Mouse (Mus musculus): ENCODE results near the gene Tmem9. TPM values are rescaled to one million over a fixed set of nuclear protein-coding genes. Genes with fewer than 3 reads are reported as not detected.

Tmem9 gene
- polyA plus RNA-seq, 1 experiment = 62.1 TPM

GRCm38 (mm10) chr1:136077656-136078055 lies 69.7 kb downstream of the Tmem9 start:
- no peaks in the 10 kb centered on the region; the same call in 1 of the 2 replicates for H3K9me3 ChIP-seq (replicated peaks; ENCODE audit: control insufficient read depth, insufficient read depth, low read length, poor library complexity, severe bottlenecking)
- H3K9ac ChIP-seq (ENCODE audit: low read depth, poor library complexity, severe bottlenecking) = no peak overlapping the region
- no peaks in the 10 kb centered on the region for H3K36me3 ChIP-seq (ENCODE audit: control insufficient read depth, insufficient read depth, low read length, poor library complexity, severe bottlenecking)
- no peak overlapping the region for H3K4me3 ChIP-seq (ENCODE audit: low read depth, low read length)
- no peaks in the 10 kb centered on the region for H3K4me1 ChIP-seq (ENCODE audit: control insufficient read depth, insufficient read depth, low read length)
- no peak overlapping the region for H3K27ac ChIP-seq (ENCODE audit: insufficient read depth, low read length)
- TF ChIP-seq POLR2A (IDR thresholded peaks at IDR 0.05; ENCODE audit: insufficient read depth, low read length) = no peak
- H3K27me3 ChIP-seq (ENCODE audit: control insufficient read depth, insufficient read depth, low read length, poor library complexity, severe bottlenecking) = no peaks in the 10 kb centered on the region

DNA sequence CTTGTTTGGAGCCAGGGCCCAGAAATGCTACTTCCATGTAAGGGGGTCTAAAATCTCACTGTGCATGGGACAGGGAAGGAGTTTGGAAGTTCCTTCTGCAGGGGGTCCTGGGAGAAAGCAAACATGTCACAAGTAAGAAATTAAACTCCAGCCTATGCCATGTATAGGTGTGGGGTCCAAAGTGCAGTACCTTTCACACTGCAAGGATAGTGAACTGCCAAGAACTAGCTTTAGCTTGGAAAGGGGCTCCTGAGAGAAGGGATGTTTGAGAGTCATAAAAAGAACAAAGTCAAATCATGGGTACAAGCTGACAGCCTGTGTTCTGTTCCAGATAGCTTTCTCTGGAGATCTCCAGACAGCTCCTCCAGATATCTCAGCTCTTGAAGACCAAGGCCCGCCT lies 73.2 kb downstream of the Tmem9 start:
- no peaks in the 10 kb centered on the region for H3K27me3 ChIP-seq (ENCODE audit: control insufficient read depth, insufficient read depth, low read length, poor library complexity, severe bottlenecking)
- H3K4me3 ChIP-seq (ENCODE audit: low read depth, low read length) = no peak overlapping the region
- no peak overlapping the region for H3K9ac ChIP-seq (ENCODE audit: low read depth, poor library complexity, severe bottlenecking)
- H3K9me3 ChIP-seq (replicated peaks; ENCODE audit: control insufficient read depth, insufficient read depth, low read length, poor library complexity, severe bottlenecking) = no peaks in the 10 kb centered on the region; the same call in 1 of the 2 replicates
- H3K4me1 ChIP-seq (ENCODE audit: control insufficient read depth, insufficient read depth, low read length) = no peaks in the 10 kb centered on the region
- H3K27ac ChIP-seq (ENCODE audit: insufficient read depth, low read length) = no peak overlapping the region
- no peaks in the 10 kb centered on the region for H3K36me3 ChIP-seq (ENCODE audit: control insufficient read depth, insufficient read depth, low read length, poor library complexity, severe bottlenecking)
- TF ChIP-seq EP300 (IDR thresholded peaks at IDR 0.05; ENCODE audit: insufficient read depth, low read depth, low read length) = no peak
- TF ChIP-seq CTCF (IDR thresholded peaks at IDR 0.05; ENCODE audit: low read depth, low read length) = no peak
- TF ChIP-seq POLR2A (IDR thresholded peaks at IDR 0.05; ENCODE audit: insufficient read depth, low read length) = no peak

Other genes with a start within 250 kb of the Tmem9 start
- 88.1 and 98.9 TPM in 2 replicates for gene Phlda3, start 242.0 kb upstream of the Tmem9 start, polyA plus RNA-seq (2011; ENCODE audit: insufficient read depth, insufficient read length, low read depth, missing spikeins)
- 0.53 and 1.0 TPM in 2 replicates for gene Tnni1, start 228.7 kb upstream of the Tmem9 start, polyA plus RNA-seq (2011; ENCODE audit: insufficient read depth, insufficient read length, low read depth, missing spikeins)
- gene Lad1, start 189.6 kb upstream of the Tmem9 start, polyA plus RNA-seq (2011; ENCODE audit: insufficient read depth, insufficient read length, low read depth, missing spikeins) = 20.5 and 25.1 TPM in 2 replicates
- gene Tnnt2, start 171.8 kb upstream of the Tmem9 start, polyA plus RNA-seq (2011; ENCODE audit: insufficient read depth, insufficient read length, low read depth, missing spikeins) = 1.2 and 1.6 TPM in 2 replicates
- not detected in 2 replicates for gene Pkp1, start 88.9 kb upstream of the Tmem9 start, polyA plus RNA-seq (2011; ENCODE audit: insufficient read depth, insufficient read length, low read depth, missing spikeins)
- not detected in 2 replicates for gene Igfn1, start 1.8 kb upstream of the Tmem9 start, polyA plus RNA-seq (2011; ENCODE audit: insufficient read depth, insufficient read length, low read depth, missing spikeins)
- gene Ascl5, start 42.7 kb downstream of the Tmem9 start, polyA plus RNA-seq (2011; ENCODE audit: insufficient read depth, insufficient read length, low read depth, missing spikeins) = not detected in 2 replicates
- gene Cacna1s, start 44.6 kb downstream of the Tmem9 start, polyA plus RNA-seq (2011; ENCODE audit: insufficient read depth, insufficient read length, low read depth, missing spikeins) = 1.0 and 1.2 TPM in 2 replicates
- 16.0 and 19.2 TPM in 2 replicates for gene Kif21b, start 123.2 kb downstream of the Tmem9 start, polyA plus RNA-seq (2011; ENCODE audit: insufficient read depth, insufficient read length, low read depth, missing spikeins)
- gene Mroh3, start 204.7 kb downstream of the Tmem9 start, polyA plus RNA-seq (2011; ENCODE audit: insufficient read depth, insufficient read length, low read depth, missing spikeins) = 0.99 and 1.3 TPM in 2 replicates
- 28.0 and 30.7 TPM in 2 replicates for gene Inava, start 226.1 kb downstream of the Tmem9 start, polyA plus RNA-seq (2011; ENCODE audit: insufficient read depth, insufficient read length, low read depth, missing spikeins)